Mouse (Mus musculus) myocyte (in vitro differentiated cells): ENCODE measurements around the gene Cdc27. TPM values are rescaled to one million over a fixed set of nuclear protein-coding genes. Genes with fewer than 3 reads are reported as not detected.

ENCODE experiments used
- H3K27me3 ChIP-seq: one replicate; pipeline ENCODE4 v1.6.1; 2011; ENCODE audit not compliant: control insufficient read depth, insufficient read depth, insufficient read length
- H3K36me3 ChIP-seq: one replicate; pipeline ENCODE4 v1.6.1; 2011; ENCODE audit not compliant: control insufficient read depth, insufficient read depth
- H3K4me2 ChIP-seq: one replicate; pipeline ENCODE4 v1.6.1; 2011; ENCODE audit warnings: low read depth, control low read depth
- H3K4me3 ChIP-seq: one replicate; pipeline ENCODE4 v1.5.1; 2011; ENCODE audit warnings: mild to moderate bottlenecking, control low read depth, moderate library complexity
- H3K79me2 ChIP-seq: one replicate; pipeline ENCODE4 v1.6.1; 2011; ENCODE audit not compliant: control insufficient read depth, insufficient read depth
- H3ac ChIP-seq: one replicate; pipeline ENCODE4 v1.6.1; 2011; ENCODE audit not compliant: control insufficient read depth, insufficient read length
- CEBPB ChIP-seq: IDR thresholded peaks from 2 replicates; pipeline ENCODE4 v1.6.1; 2011; ENCODE audit warnings: mild to moderate bottlenecking, moderate library complexity; ENCODE audit not compliant: poor library complexity, insufficient read depth, severe bottlenecking
- E2F4 ChIP-seq: IDR thresholded peaks from one replicate; pipeline ENCODE4 v1.6.1; 2011; ENCODE audit warnings: mild to moderate bottlenecking, control low read depth, moderate library complexity; ENCODE audit not compliant: insufficient read depth
- MAX ChIP-seq: IDR thresholded peaks from one replicate; pipeline ENCODE4 v1.6.1; 2011; ENCODE audit warnings: low read depth, mild to moderate bottlenecking, control low read depth
- MYOD1 ChIP-seq, 3 experiments: IDR thresholded peaks; one replicate each; pipeline ENCODE4 v1.6.1; 2011; ENCODE audit warnings: control low read depth in 2 of 3, low read depth in 2 of 3, mild to moderate bottlenecking in 2 of 3, moderate library complexity in 1 of 3; ENCODE audit not compliant: insufficient read length in 2 of 3, control insufficient read depth in 1 of 3
- MYOG ChIP-seq, 3 experiments: IDR thresholded peaks; one replicate each; pipeline ENCODE4 v1.6.1; 2011; ENCODE audit warnings: control low read depth in 2 of 3, low read depth in 2 of 3, mild to moderate bottlenecking in 2 of 3; ENCODE audit not compliant: insufficient read length in 2 of 3, control insufficient read depth in 1 of 3, insufficient read depth in 1 of 3
- POLR2A ChIP-seq: IDR thresholded peaks from one replicate; pipeline ENCODE4 v1.6.1; 2011; ENCODE audit warnings: low read depth, mild to moderate bottlenecking, control low read depth, moderate library complexity; ENCODE audit not compliant: insufficient read length
- POLR2AphosphoS2 ChIP-seq: IDR thresholded peaks from one replicate; pipeline ENCODE4 v1.6.1; 2011; ENCODE audit warnings: low read depth, control low read depth; ENCODE audit not compliant: insufficient read length
- REST ChIP-seq: IDR thresholded peaks from one replicate; pipeline ENCODE4 v1.6.1; 2011; ENCODE audit warnings: mild to moderate bottlenecking, control low read depth, moderate library complexity; ENCODE audit not compliant: insufficient read depth, insufficient read length
- SRF ChIP-seq: IDR thresholded peaks from one replicate; pipeline ENCODE4 v1.6.1; 2011; ENCODE audit warnings: low read depth; ENCODE audit not compliant: control insufficient read depth, insufficient read length
- TCF12 ChIP-seq: IDR thresholded peaks from one replicate; pipeline ENCODE4 v1.6.1; 2011; ENCODE audit warnings: mild to moderate bottlenecking, control low read depth; ENCODE audit not compliant: poor library complexity, insufficient read depth, severe bottlenecking
- TCF3 ChIP-seq: IDR thresholded peaks from one replicate; pipeline ENCODE4 v1.6.1; 2011; ENCODE audit warnings: low read depth, control low read depth; ENCODE audit not compliant: insufficient read length
- USF1 ChIP-seq: IDR thresholded peaks from one replicate; pipeline ENCODE4 v1.6.1; 2011; ENCODE audit warnings: low read depth, mild to moderate bottlenecking, control low read depth, moderate library complexity
- polyA plus RNA-seq: library from polyadenylated mRNA; unstranded; fragments of >200 nt; fragmentation: generic; extraction: Trizol; gene quantifications from one replicate; pipeline ENCODE4 v1.2.1, GENCODE M21; 2012; ENCODE audit warnings: missing spikeins

Gene Cdc27
- polyA plus RNA-seq, 1 experiment, result 9.2 TPM

- TF ChIP-seq POLR2A (no peak), TCF12 (no peak), SRF (no peak), MYOD1 (IDR thresholded peaks at IDR 0.05; ENCODE audit: control insufficient read depth in 1 of 3, insufficient read length in 2 of 3, low read depth in 2 of 3) (no peak), CEBPB (no peak), MAX (no peak), TCF3 (no peak), USF1 (no peak), MYOG (IDR thresholded peaks at IDR 0.05; ENCODE audit: control insufficient read depth in 1 of 3, insufficient read depth in 1 of 3, insufficient read length in 2 of 3, low read depth in 2 of 3) (no peak), POLR2AphosphoS2 (no peak), E2F4 (no peak), REST (no peak)
- H3K36me3 ChIP-seq, result no peaks in the 10 kb centered on the region
- no peak overlapping the region for H3ac ChIP-seq
- no peak overlapping the region for H3K4me3 ChIP-seq
- no peaks in the 10 kb centered on the region for H3K79me2 ChIP-seq
- H3K4me2 ChIP-seq, result peak overlapping the region; percentile 59
- no peaks in the 10 kb centered on the region for H3K27me3 ChIP-seq
Observed at GRCm38 (mm10) chr11:104567736-104568135, 17.3 kb upstream of the Cdc27 start.

GRCm38 (mm10) chr11:104566796-104567195, 16.4 kb upstream of the Cdc27 start:
- no peak for TF ChIP-seq POLR2A
- TF ChIP-seq CEBPB, result no peak
- no peak for TF ChIP-seq MAX
- TF ChIP-seq USF1, result no peak
- TF ChIP-seq TCF3, result no peak
- TF ChIP-seq SRF, result no peak
- TF ChIP-seq TCF12, result no peak
- no peak overlapping the region for H3ac ChIP-seq
- no peak overlapping the region for H3K4me2 ChIP-seq
- H3K27me3 ChIP-seq, result no peaks in the 10 kb centered on the region
- no peaks in the 10 kb centered on the region for H3K36me3 ChIP-seq
- no peak overlapping the region for H3K4me3 ChIP-seq
- H3K79me2 ChIP-seq, result no peaks in the 10 kb centered on the region

DNA sequence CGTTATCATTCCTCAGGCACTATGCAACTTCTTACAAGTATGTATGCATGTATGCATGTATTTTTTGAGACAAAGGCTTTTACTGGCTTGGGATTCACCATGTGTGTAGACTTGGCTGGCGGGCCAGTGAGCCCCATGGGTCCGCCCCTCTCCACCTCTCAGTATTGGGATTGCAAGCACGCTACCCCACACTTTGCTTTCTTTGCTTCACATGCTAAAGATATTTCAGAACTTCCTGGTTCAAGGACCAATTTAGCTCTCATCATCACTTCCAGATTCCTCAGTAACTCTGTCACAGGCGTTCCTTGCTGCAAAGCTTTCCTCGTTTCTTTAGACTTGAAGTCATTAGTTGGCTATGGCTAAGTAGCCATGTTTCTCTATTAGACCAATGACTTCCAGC, 15.7 kb upstream of the Cdc27 start:
- no peak for TF ChIP-seq TCF12
- TF ChIP-seq MYOD1 (IDR thresholded peaks at IDR 0.05; ENCODE audit: control insufficient read depth in 1 of 3, insufficient read length in 2 of 3, low read depth in 2 of 3), result no peak
- TF ChIP-seq SRF, result no peak
- TF ChIP-seq POLR2AphosphoS2, result no peak
- no peak for TF ChIP-seq POLR2A
- TF ChIP-seq USF1, result no peak
- TF ChIP-seq MAX, result no peak
- H3K36me3 ChIP-seq, result no peaks in the 10 kb centered on the region
- H3K4me2 ChIP-seq, result no peak overlapping the region
- H3K27me3 ChIP-seq, result no peaks in the 10 kb centered on the region
- no peaks in the 10 kb centered on the region for H3K79me2 ChIP-seq
- no peak overlapping the region for H3K4me3 ChIP-seq
- no peak overlapping the region for H3ac ChIP-seq

DNA sequence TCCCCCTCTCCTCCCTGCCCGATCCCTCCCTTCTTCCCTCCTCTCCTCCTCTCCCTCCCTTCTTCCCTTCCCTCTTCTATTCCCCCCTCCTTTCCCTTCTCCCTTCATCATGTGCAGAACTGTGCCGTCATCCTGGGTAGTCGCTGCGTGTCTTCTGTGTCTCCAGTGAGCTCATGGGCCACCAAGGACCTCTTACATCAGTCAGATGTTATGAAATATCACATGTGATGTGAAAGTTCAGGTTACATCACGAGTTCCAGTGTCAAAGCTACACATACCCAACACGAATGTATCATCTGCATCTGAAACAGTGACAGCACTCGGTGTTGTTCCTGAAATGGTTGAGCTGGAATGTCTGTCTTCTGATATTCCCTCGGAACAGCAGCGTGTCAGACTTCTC, 14.8 kb upstream of the Cdc27 start:
- no peak overlapping the region for H3ac ChIP-seq
- no peak overlapping the region for H3K4me2 ChIP-seq
- no peak overlapping the region for H3K4me3 ChIP-seq
- no peaks in the 10 kb centered on the region for H3K79me2 ChIP-seq
- TF ChIP-seq POLR2A, result no peak
- TF ChIP-seq E2F4, result no peak
- no peak for TF ChIP-seq MYOG (IDR thresholded peaks at IDR 0.05; ENCODE audit: control insufficient read depth in 1 of 3, insufficient read depth in 1 of 3, insufficient read length in 2 of 3, low read depth in 2 of 3)
- TF ChIP-seq CEBPB, result no peak
- TF ChIP-seq POLR2AphosphoS2, result no peak
- no peak for TF ChIP-seq REST
- TF ChIP-seq MAX, result no peak
- no peak for TF ChIP-seq SRF
- TF ChIP-seq TCF12, result no peak
- no peak for TF ChIP-seq TCF3
- no peak for TF ChIP-seq USF1
- no peak for TF ChIP-seq MYOD1 (IDR thresholded peaks at IDR 0.05; ENCODE audit: control insufficient read depth in 1 of 3, insufficient read length in 2 of 3, low read depth in 2 of 3)
- no peaks in the 10 kb centered on the region for H3K27me3 ChIP-seq
- H3K36me3 ChIP-seq, result no peaks in the 10 kb centered on the region

- Histone ChIP-seq H3K4me2 (no peak overlapping the region), H3K27me3 (no peaks in the 10 kb centered on the region), H3K36me3 (no peaks in the 10 kb centered on the region), H3ac (no peak overlapping the region), H3K4me3 (no peak overlapping the region), H3K79me2 (no peaks in the 10 kb centered on the region)
- no peak for TF ChIP-seq USF1
- TF ChIP-seq POLR2A, result no peak
- no peak for TF ChIP-seq E2F4
- no peak for TF ChIP-seq POLR2AphosphoS2
- no peak for TF ChIP-seq SRF
- TF ChIP-seq TCF3, result no peak
- TF ChIP-seq TCF12, result no peak
- no peak for TF ChIP-seq MAX
Observed at GRCm38 (mm10) chr11:104563496-104563895, 13.1 kb upstream of the Cdc27 start.
